Mouse (Mus musculus): ENCODE results near the gene Gfra1.

Gene Gfra1

DNA sequence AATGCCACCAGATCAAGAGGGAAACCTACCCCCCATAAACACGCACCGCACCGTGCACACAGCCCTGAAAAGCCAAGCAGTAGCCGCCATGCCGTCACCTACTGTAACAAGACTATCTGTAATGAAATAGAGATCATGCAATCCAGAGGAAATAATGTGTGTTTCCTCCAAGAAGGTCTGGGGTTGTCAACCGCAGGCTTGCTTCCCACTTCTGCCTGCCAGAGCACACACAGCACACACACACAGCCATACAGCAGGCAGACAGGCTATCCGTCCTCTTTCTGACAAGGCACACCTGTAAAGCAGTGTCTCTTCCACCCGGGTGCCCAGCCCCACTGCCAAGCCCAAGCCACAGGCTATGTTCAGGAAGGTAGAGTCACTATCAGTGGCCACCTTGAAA lies 66.2 kb downstream of the Gfra1 start:
- DNase-seq: no peak

DNA sequence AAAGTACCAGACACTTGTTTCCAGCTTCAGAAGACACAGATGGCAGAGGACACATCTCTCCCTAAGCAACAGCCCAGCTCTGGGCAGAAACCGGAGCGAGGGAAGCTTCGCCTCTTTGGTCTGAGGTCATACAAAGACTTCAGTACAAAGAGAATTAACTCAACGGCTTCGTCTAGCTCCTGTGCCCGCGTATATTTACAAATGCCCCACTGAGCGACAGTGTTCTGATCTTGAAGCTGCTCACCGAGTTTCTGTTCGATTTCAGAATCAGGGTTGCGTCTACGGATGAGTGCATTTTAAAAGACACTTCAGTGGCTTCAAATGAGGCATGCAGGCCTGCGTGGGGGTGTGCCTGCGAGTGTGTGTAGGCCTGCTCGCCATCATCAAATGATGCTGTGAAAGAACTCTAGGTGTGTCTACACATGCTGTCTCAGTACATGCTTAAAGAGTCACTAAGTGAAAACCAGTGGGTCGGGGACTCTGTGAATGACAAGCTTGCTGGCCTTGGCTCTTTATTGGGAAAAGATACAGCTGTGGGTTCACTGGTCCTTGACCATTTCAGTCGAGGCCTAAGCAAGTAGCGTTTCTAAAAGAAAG lies 66.8 kb downstream of the Gfra1 start:
- DNase-seq: no peak

DNA sequence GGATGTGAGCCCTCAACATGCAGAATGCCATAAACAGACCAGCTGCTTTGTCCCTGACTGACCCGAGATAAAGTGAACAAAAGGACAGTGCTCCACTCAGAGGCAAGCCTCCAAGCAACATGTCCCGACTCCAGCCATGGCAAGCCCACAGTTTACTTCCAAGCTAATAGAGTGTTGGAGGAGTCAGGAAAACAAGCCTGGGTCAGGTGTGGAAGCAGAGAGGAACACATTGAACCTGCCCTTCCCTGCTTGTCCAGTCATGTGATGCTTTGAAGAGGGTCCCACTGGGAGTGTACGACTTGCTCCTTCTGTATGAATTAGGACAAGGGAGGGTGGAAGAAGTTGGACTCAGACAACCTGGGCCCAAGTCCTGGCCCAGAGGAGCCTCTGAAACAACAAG lies 72.4 kb downstream of the Gfra1 start:
- DNase-seq: no peak

DNA sequence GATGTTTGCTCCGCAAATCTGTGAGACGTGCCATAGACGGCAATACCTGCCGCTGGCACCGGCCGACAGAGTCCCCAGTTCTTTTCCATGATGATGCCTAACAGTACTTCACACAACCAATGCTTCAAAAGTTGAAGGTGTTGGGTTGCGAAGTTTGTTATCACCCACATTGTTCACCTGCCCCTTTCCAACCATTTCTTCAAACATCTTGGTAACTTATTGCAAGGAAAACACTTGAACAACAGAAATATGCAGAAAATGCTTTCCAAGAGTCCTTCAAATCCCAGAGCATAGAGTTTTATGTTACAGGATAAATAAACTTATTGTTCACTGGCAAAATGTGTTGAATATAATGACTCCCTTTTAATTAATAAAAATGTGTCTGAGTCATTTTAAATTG lies 73.2 kb downstream of the Gfra1 start:
- no peak for DNase-seq

DNA sequence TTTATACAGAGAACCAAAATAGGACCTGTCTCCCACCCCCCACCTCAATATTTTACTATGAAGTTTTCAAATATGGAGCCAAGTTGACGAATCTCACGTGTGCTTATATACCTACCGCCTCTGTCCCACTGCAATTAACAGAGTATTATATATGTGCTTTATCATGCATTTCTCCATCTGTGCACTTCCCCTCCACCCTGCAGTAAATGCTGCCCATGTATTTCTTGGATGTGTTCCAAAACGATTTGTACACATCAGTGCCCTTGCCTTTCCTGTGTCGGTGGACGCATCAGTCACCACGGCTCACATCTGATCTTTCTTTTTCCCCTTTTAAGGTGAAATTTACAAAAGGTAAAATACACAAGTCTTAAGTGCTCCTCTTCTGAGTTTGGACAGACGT lies 77.7 kb downstream of the Gfra1 start:
- no peak for DNase-seq

DNA sequence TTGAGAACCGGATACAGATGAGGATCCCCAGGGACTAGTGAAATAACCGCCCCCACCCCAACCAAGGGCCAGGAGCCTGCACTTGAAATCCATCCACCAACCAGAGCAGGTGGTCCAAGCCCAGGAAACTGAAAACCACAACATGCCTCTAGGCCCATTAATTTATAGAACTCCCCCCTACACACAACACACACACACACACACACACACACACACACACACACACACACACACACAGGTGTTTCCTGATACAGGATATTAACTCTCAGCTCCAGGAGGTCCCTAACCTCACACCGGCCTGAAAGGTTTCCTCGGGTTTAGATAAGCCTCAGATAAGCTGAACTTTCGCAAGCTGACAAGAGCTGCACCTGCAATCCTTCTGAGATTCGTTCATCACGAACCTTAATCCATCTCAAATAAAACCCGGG lies 79.0 kb downstream of the Gfra1 start:
- no peak for DNase-seq

DNA sequence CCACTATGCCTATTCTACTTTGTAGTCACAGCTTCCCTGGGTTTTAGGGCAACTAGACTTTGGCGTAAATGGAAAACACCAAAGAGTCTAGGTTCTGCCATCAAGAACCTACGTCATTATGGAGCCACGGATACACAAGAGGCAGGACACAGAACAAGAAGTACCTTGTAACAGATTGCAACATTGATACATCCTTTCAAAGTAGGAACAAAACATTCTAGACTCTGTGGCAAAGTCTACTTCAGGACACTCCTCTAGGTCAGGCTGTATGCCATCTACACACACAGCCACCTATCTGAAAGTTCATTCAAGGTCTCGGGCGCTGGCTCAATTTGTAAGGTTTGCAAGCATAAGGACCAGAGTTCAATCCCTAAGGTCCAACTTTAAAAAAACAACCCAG lies 81.1 kb downstream of the Gfra1 start:
- no peak for DNase-seq

DNA sequence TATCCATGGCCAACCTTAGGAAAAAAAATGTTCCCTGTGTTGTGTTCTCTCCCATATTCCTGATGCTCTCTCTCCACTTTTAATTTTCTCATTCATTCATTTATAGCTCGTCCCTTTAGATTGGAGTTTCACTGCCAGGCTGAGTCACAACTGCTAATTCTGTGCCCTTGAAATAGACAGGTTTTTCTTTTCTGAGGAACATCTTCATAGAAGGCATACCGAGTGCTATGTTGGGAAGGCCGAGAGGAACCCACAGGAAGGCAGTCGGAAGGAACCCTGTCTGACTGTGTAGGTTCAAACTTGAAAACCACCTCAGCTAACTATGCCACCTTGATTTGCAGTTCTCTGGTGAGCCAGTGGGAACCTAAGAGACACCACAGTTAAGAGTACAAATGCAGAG lies 81.6 kb downstream of the Gfra1 start:
- no peak for DNase-seq

DNA sequence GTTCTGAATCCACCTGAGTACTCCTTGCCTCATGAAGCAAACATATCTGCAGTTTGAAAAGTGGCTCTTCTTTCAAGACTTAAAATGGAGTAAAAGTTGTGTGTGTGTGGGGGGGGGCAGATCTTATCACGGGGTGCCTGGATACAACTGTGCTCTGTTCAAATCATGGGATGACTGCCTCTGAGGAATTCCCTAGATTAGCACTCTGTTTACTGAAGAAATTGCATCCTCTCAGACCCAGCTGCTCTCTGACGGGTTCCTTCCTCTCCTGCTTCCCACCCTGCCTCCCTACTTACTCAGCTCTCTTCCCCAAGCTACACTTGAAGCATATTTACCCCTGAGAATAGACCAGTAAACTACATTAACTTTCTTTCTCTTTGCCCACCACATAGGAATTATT lies 87.2 kb downstream of the Gfra1 start:
- DNase-seq: no peak

DNA sequence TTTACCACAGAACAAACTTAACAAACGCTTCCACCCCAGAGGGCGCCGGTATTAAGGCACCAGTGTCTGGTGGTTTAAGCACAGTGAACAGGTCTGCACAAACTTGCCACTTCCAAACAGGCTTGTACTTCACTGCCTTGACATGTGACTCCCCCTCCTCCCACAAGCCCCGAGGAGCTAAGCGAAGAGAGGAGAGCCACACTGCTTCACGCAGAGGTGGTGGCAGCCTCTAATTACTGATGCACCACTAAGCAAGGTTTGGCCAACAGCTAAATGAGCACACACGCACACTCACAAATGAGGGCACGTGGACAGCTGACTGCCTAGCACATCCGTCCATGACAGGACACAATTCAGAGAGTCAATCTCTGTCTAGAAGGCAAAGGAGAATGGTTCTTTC lies 91.0 kb downstream of the Gfra1 start:
- DNase-seq: no peak

DNA sequence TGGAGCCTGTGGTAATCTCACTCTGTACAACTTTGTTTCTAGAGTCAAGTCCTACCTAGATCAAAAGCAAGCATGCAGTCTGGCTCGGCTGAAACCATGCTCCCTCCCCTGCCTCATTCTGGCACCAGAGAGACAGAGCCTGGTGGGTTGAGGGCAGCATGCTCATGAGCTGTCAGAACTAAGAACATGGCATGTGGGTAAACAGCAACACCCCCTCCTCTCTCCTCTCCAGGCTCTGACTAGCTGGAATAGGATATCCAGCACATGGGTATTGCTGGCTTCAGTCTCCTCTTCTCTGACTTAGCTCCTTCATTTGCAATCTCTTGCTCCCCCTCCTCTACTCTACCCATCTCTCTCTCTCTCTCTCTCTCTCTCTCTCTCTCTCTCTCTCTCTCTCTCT lies 94.7 kb downstream of the Gfra1 start:
- DNase-seq: no peak

DNA sequence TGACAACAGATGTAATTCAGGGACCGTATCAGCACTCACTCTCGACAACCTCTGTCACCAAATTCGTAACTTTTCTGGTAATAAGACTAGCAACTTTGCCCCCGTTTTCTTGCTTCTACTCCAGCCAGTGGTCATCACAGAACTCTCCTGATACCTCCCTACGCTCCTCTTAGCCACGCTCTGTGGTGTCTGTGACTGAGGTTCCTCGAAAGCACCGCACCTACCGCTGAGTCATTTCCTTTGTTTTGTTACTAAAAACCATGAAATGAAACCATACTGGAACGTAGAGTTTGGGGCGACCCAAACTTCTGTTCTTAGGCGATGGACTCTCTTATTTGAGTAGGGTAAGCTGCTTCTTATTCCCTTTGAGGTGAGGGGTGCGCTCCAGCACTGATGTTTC lies 97.6 kb downstream of the Gfra1 start:
- DNase-seq: no peak

DNA sequence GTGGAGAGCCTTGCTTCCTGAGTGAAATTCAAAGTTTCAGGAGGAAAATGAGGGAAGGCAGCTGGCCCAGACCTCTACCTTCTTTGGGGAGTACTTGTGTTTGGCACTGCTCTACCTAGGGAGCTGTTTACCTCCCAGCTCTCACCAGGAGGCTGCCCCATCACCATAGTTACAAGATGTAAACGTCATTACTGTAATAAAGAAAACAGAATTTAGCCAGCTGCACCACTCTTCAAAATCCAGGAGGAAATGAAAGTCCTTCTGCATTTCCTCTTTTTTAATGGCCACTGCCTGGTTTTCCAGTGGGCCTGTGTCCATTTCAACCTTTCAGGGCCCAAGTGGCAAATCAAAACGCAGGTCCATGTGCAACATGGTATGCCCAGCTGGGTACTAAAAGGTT lies 101.8 kb downstream of the Gfra1 start:
- DNase-seq: no peak

DNA sequence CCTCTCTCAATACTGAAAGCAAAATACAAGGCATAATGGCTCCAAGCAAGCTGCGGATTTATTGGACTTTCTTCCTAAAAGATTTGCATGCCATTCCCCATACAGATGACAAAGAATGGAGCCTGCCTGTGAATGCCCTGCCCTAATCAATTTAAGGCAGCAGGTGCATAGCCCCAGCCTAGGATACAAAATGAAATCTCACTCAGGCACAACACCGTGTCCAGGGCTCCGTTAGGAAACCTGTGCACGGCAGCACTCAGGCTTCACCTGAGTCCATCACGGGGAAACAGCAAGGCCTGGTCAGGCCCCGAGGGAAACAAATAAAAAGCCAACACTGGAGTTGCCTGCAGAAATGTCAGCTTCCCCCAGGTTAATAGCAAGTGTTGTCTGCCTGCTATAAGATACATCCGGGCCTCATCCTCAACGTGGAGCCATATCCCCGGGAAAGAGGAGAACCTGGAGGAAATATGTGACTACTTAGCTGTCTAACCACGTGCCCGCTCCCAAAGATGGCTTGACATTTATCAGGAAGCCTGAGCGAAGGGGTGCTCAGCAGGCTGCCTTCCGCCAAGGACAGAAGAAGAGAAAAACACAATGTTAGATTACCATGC lies 102.3 kb downstream of the Gfra1 start:
- no peak for DNase-seq

DNA sequence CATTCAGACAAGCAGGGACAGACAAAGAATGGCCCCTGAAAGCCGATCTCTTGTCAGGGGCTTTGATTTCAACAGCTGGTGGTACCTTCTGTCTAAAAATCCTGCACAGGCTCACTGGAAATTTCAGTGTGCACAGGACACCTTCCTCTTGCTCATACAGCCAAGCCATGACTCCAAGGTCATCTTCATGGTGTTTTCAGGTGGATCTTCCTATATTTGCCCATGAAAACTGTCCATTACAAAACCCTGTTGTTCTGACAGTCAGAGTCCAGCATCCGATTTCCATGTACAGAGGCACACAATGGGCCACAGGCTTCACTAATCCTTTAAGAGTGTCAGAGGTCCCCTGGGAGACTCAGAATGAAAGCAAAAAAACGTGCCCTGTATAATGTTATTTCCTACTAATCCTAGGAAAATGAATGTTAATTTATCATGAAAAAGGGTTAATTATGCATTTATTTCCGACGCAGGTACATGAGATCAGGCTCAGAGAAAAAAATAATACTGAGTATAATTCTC lies 105.8 kb downstream of the Gfra1 start:
- no peak for DNase-seq

DNA sequence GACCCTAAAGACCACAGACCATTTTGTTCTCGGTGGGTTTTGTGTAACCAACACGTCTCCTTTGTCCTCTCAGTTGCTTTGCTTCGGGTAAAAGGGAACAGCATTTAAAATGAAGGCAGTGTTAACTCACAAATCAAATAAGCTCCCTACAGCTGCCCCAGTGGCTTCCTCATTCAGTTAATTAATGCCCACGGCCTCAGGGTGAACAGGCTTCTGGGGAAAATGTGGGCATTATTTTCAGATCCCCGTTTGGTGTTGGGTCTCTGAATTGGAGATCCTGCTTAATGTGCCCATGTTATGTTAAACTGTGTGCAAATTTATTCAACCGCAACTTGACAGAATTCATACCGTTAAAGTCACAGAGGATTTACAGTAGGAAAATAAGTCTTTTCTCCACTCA lies 110.6 kb downstream of the Gfra1 start:
- no peak for DNase-seq

DNA sequence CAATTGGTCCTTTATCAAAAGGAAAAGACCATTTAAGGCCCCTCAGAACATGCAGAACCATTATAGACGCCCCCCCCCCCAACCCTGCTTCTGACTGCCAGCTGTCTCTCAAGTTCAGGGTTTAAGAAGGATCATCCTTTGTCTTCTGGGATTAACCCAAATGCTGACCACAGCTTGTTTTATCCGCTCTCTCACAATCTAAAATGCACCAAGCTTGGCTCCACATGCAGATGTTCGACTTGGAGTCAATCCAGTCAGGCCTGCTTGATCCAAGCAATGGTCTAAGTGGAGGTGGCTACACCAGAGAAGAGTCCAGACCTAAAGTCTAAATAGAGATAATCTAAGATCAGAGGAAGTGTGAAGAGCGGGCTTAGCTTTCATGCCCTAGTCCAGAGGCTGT lies 114.4 kb downstream of the Gfra1 start:
- no peak for DNase-seq

DNA sequence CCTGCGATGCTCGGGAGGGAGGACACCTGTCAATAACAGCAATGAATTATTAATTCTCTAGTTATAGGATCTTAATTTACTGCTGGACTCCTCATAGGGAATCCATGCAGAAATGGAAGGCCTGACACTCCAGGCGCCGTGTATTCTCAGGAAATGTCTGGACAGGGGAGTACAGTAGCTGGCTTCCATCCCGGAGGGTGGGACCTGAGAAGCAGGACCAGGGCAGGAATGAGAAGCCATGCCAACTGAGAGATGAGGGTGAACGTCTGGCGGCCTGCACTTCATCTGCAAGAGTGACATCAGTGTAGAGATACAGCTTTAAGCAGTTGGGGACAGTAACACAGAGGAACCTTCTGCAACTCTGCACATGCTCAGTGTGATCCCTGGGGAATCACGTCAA lies 115.5 kb downstream of the Gfra1 start:
- no peak for DNase-seq

DNA sequence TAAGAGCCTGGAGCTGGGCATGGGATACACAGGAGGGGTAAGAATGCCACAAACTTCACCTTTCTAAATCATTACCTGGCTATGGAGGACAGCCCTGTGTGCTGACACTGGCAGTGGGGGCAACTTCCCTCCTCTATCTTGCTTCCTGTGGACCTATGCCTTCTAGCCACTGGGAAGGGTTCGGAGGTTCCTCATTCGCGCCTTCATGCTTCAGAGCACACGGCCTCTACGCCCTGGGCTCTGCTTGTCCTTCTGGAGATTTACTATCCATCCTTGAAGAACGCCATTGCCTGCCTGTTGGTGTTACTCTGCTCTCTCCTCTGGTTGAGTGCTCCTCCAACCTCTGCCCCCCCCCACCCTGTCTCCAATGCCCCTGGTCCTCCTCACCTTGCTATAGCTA lies 118.9 kb downstream of the Gfra1 start:
- DNase-seq: peak; percentile 12

DNA sequence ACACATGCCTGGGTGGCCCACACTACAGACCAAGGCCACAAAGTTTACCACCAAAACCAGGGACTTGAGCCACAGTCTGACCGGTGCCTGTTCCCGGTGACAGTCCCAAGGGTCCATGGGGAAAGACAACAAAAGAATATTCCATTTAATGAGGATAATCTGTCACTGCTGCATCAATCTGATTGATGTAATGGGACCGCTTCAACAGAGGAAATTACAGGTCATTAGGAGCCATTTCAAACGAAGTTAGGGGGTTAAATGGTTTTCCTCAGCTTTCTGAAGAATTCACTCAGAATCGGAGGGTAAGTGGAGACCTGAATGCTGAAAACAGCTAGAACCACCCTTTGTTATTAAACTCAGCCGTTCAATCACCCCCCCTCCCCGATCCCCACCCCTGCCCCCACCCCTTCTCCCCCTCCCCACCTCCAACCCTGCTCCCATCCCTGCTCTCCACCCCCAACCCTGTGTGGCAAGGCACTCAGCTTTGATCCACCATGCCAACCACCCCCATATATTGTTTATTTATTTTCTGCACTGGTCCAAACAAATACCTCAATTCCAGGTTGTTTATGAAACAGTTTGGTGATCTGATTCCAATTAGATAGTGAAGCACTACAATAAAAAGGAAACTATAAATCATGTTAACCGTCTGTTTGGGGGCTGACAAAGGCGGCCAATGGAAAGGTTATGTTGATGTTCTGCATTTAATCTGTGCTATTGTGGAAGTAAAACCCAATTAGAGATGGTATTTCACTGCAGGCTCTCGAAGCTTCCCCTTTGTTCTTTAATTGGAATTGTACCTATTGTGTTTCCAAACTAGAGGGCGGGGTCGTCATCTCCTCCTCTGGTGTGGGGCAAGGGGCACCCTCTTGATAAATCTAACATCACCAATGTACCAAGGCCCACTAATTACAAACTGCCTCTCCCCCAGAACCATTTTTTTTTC lies 119.9 kb downstream of the Gfra1 start:
- no peak for DNase-seq

DNA sequence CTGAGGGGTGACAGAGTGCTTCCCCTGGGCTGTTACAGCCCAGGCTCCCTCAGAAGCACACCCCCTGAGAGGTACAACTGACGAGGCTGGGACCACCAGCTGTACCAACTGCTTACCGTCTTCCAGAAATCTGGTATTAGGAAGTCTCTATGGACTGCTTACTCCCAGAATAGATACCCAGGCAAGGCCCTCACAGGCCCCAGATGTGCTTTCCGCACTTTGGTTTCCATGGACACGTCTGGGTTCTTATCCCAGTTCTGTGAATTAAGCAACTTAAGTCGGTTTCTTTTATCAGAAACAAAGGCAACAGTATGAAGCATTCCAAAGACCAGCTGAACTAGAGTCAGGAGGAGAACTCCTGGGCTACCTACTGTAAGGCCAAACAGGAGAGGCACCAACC lies 126.4 kb downstream of the Gfra1 start:
- no peak for DNase-seq

DNA sequence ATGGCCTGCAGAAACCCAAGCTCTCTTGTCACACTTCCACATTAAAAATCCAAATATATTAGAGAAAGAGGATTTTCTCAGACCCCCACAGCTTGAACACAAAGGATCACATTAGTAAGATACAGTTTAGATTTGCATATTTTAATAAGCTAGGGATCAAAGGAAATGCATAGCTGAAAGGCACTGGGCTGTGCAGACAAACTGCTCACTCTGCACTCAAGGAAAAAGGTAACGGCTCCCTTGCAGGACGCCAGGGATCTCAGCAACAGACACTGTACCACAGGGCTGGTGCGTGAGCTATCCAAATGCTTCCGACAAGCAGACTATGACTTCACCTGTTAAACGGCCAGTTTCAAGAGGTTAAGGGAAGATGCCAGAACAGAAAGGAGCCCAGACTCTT lies 127.7 kb downstream of the Gfra1 start:
- no peak for DNase-seq

DNA sequence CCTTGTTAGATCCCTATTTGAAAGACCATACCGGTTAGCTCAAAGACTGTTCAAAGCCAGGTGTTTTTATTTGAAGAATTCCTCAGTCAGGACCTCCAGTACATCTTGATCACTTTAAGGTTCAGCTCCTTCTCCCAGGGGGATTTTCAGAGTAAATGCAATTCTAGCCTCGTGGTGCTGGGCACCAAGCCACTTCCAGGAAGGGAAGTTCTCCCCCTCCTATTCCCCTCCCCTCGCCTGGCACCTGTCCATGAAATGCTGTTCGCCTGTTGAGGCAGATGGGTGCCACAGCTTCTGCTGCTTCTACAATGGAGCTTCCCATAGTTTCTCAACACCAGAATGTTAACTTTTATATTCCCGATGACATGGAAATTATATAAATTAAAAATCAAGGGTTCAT lies 139.2 kb downstream of the Gfra1 start:
- no peak for DNase-seq

DNA sequence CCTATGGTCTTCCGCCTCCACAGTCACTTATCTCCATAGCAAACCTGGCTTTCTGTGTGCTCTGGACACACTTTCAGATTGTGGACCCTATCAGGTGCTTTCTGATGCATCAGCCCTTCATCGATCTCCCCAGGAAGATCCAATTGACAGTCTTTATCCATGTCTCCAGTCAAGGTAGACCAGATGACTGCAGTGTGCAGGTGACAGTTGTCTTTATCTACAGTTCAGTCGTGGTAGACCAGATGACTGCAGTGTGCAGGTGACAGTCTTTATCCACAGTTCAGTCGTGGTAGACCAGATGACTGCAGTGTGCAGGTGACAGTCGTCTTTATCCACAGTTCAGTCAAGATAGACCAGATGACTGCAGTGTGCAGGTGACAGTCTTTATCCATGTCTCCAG lies 140.0 kb downstream of the Gfra1 start:
- DNase-seq: no peak
